Mouse (Mus musculus) limb, embryonic 15.5 days (tissue): Measurements from ENCODE around the gene Zdhhc14. TPM values are rescaled to one million over a fixed set of nuclear protein-coding genes. Genes with fewer than 3 reads are reported as not detected.
A peak's percentile ranks its signal among the peaks of the same experiment; 100 is the strongest.

Experiments
- ATAC-seq: fragments of 200-750 bp; cut with Nextera tagmentation; 2 replicates; pipeline ENCODE4 v1.8.0; 2017; ENCODE audit warnings: low read depth, moderate TSS enrichment; ENCODE audit not compliant: insufficient number of reproducible peaks, low FRiP score, low TSS enrichment
- H3K27ac ChIP-seq: fragments of 300-500 bp; sonication (generic); 2 replicates; pipeline ENCODE4 v1.5.1; 2015; ENCODE audit warnings: moderate library complexity, mild to moderate bottlenecking, inconsistent platforms
- H3K27me3 ChIP-seq: fragments of 300-500 bp; sonication (generic); 2 replicates; pipeline ENCODE4 v1.6.1; 2015; ENCODE audit warnings: inconsistent platforms
- H3K36me3 ChIP-seq: fragments of 300-500 bp; sonication (generic); 2 replicates; pipeline ENCODE4 v1.6.1; 2015; ENCODE audit warnings: inconsistent platforms
- H3K4me1 ChIP-seq: fragments of 300-500 bp; sonication (generic); 2 replicates; pipeline ENCODE4 v1.6.1; 2015; ENCODE audit warnings: inconsistent platforms
- H3K4me2 ChIP-seq: fragments of 300-500 bp; sonication (generic); 2 replicates; pipeline ENCODE4 v1.6.1; 2015; ENCODE audit warnings: mild to moderate bottlenecking, inconsistent platforms
- H3K4me3 ChIP-seq: fragments of 300-500 bp; sonication (generic); 2 replicates; pipeline ENCODE4 v1.5.1; 2015; ENCODE audit warnings: mild to moderate bottlenecking, inconsistent platforms
- H3K9ac ChIP-seq: fragments of 300-500 bp; sonication (generic); 2 replicates; pipeline ENCODE4 v1.6.1; 2015; ENCODE audit warnings: inconsistent platforms
- H3K9me3 ChIP-seq: fragments of 300-500 bp; sonication (generic); 2 replicates; pipeline ENCODE4 v1.6.1; 2016; ENCODE audit warnings: inconsistent platforms
- WGBS: fragments of 180-500 bp; shearing (Covaris S2); methylation state at CpG from one replicate; pipeline ENCODE4 v1.1.7; 2015; 5-methylcytosine and 5-hydroxymethylcytosine counted together
- polyA plus RNA-seq: library from polyadenylated mRNA; unstranded; fragments of >200 nt; fragmentation: Nextera tagmentation; extraction: Ambion mirVana; gene quantifications from 2 replicates; pipeline ENCODE4 v1.2.1, GENCODE M21; 2015

Zdhhc14 gene
- polyA plus RNA-seq, 1 experiment from 2014 or later = 5.1 TPM

DNA sequence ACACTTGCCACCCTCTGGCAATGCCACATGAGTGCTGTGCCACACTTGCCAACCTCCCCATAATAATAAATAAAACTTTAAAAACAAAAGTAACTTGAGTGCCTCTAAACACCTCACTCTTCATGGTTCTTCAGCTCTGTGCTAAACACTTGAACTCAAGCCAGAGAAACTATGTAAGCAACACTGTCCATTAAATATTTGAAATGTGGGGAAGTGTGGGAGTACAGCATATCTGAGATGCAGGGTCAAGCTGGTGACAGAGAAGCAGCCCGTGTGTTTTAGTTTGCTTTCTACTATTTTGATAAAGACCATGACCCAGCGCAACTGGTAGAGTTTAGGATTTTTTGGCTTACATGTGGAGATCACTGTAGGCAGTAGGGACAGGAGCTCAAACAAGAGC lies 100.7 kb downstream of the Zdhhc14 start:
- 84% methylated on average over 2 of the region's 2 CpGs for WGBS
- Histone ChIP-seq H3K4me3 (no peak overlapping the region), H3K36me3 (no peaks in the 10 kb centered on the region), H3K9ac (no peak overlapping the region), H3K4me1 (peaks cover 11% of the 10 kb centered on the region), H3K9me3 (no peaks in the 10 kb centered on the region), H3K27me3 (no peaks in the 10 kb centered on the region), H3K27ac (no peak overlapping the region), H3K4me2 (no peak overlapping the region)
- no peak for ATAC-seq

DNA sequence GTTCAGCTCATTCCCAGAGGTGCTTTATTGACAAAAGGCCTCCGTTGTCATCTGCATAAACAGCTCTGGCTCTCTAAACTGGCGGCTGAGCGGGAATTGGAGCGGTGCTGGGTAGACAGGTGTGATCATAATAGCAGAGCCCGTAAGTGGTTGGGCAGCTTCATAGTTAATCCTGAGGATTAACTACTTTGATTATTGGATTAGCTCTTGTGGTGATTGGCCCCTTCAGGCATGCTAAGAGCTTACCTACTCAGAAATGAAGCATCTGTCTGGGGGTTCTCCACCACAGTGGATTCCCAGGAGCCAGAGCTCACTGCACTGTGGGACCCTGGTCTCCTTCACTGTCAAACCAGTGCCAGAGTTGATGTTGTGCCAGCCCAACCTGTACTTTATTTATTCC lies 102.7 kb downstream of the Zdhhc14 start:
- Histone ChIP-seq H3K4me2 (no peak overlapping the region), H3K4me3 (no peak overlapping the region), H3K27ac (no peak overlapping the region), H3K27me3 (no peaks in the 10 kb centered on the region), H3K9ac (no peak overlapping the region), H3K4me1 (peaks cover 15% of the 10 kb centered on the region; the same call in 1 of the 2 replicates), H3K36me3 (no peaks in the 10 kb centered on the region), H3K9me3 (no peaks in the 10 kb centered on the region)
- WGBS = 54% methylated on average over 5 of the region's 5 CpGs
- no peak for ATAC-seq

DNA sequence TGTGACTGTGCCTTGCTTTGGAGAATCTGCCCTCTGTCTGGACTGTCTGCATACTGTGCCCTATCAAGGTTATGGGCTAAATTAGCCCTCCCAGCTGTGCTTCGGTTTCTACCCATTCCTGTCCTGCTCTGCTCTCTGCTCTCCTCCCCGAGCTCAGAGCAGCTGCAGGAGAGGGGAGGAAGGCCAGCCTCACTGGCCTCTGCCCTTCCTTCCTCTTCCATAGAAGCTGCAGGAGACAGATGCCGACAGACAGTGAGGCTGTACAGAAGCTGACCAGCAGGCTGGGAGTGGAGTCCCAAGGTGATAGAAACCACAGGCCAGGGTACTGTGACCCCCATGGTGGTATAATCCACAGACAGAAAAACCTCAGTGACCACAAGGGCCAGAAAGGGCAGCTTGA lies 104.1 kb downstream of the Zdhhc14 start:
- H3K36me3 ChIP-seq = no peaks in the 10 kb centered on the region
- no peak for ATAC-seq
- no peak overlapping the region for H3K4me2 ChIP-seq
- no peak overlapping the region for H3K4me3 ChIP-seq
- no peaks in the 10 kb centered on the region for H3K27me3 ChIP-seq
- 44% methylated on average over 3 of the region's 3 CpGs for WGBS
- no peak overlapping the region for H3K27ac ChIP-seq
- H3K9ac ChIP-seq = no peak overlapping the region
- H3K4me1 ChIP-seq = peaks cover 14% of the 10 kb centered on the region
- no peaks in the 10 kb centered on the region for H3K9me3 ChIP-seq

DNA sequence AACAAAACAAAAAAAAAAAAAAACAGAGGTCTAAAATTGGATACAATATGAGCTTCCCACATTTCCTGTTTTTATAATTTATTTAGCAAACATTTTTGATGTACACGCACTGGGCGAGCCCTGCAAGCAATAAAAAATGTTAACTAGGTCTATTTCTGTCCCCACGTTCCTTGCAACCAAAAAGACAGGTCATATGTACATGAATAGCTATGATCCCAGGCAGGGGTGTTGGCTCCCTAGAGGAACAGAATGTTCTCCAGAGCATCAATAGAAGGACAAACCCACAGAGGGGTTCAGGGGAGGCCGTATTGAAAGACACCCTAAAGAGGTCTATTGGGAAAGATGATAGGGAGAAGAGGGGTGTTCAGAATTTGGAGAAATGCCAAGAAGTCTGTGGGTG lies 106.6 kb downstream of the Zdhhc14 start:
- no peaks in the 10 kb centered on the region for H3K9me3 ChIP-seq
- no peak for ATAC-seq
- H3K36me3 ChIP-seq = no peaks in the 10 kb centered on the region
- no peak overlapping the region for H3K9ac ChIP-seq
- no peaks in the 10 kb centered on the region for H3K27me3 ChIP-seq
- WGBS = 30% methylated on average over 4 of the region's 4 CpGs
- no peak overlapping the region for H3K27ac ChIP-seq
- H3K4me3 ChIP-seq = no peak overlapping the region
- peaks cover 9% of the 10 kb centered on the region for H3K4me1 ChIP-seq
- H3K4me2 ChIP-seq = no peak overlapping the region

DNA sequence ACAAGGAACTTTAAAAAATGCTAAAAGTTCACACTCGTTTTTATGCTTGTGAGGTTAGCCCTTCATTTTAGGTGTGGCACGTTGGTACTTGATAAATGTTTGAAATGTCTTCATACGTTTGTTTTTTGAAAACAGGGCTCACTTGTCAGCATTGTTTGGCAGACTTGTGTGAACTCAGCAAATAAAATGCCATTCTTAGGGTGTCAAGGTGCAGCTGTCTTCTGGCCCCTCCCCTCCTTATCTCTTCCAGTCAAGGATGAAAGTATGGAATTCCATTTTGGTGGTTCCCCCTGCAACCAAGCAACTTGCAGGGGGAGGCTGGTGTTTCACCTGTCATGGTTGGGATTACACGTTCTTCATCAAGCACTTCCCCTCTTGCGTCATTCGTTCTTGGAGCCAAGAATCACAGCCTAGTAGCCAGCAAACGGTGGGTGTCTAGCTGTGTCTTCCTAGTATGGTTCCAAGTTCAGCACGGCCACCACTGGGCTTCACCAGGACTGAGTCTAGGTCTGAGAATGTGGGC lies 108.2 kb downstream of the Zdhhc14 start:
- H3K4me2 ChIP-seq = no peak overlapping the region
- 75% methylated on average over 8 of the region's 8 CpGs for WGBS
- H3K9me3 ChIP-seq = no peaks in the 10 kb centered on the region
- H3K27me3 ChIP-seq = no peaks in the 10 kb centered on the region
- H3K4me1 ChIP-seq = peaks cover 9% of the 10 kb centered on the region
- no peaks in the 10 kb centered on the region for H3K36me3 ChIP-seq
- no peak overlapping the region for H3K9ac ChIP-seq
- H3K27ac ChIP-seq = no peak overlapping the region
- no peak overlapping the region for H3K4me3 ChIP-seq
- ATAC-seq = no peak

DNA sequence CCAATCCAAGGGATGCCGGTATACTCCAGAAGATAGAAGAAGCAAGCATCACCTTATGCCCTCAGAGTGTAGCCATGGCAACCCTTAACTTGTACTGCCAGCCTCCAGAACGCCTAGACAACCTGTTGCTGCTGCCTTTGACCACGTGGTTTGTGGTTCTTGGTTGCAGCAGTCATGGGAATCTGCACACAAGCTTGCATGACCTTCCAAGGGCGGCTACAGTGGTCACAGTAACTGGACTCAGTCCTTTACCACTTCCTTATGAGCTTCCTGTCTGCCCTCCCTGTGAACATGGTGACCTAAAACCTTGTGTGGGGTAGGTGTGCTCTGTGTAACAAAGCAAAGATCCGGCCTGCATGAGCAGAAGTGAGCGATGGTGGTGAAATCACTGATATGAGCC lies 109.6 kb downstream of the Zdhhc14 start:
- Histone ChIP-seq H3K9ac (no peak overlapping the region), H3K27me3 (no peaks in the 10 kb centered on the region), H3K27ac (no peak overlapping the region), H3K36me3 (no peaks in the 10 kb centered on the region), H3K4me1 (peaks cover 12% of the 10 kb centered on the region), H3K9me3 (no peaks in the 10 kb centered on the region), H3K4me2 (no peak overlapping the region), H3K4me3 (no peak overlapping the region)
- no peak for ATAC-seq
- WGBS = 79% methylated on average over 6 of the region's 6 CpGs

DNA sequence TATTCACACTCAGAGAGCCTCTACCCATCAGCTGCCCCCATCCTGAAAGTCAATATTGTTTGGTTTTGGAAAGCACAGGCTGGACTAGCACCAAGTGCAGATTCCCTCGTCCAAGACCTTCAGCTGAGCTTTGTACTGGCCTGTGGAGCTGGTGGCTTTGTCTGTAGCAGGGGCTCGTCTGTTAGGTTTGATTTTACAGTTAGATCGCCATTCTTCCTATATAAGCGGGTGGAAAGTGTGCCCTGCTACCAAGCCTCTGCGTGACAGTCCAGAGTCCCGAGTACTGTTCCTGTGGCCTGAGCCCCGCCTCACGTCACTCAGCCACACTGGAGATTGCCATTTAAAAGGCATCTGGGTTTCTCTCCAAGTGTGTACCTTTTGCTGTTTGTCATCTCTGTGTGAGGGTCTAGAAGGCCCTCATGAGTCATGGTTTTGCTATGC lies 113.8 kb downstream of the Zdhhc14 start:
- no peaks in the 10 kb centered on the region for H3K36me3 ChIP-seq
- WGBS = 68% methylated on average over 8 of the region's 8 CpGs
- H3K9ac ChIP-seq = no peak overlapping the region
- no peak for ATAC-seq
- peak overlapping the region; percentile 33; the same call in 1 of the 2 replicates for H3K27ac ChIP-seq
- no peak overlapping the region for H3K4me2 ChIP-seq
- H3K9me3 ChIP-seq = no peaks in the 10 kb centered on the region
- no peak overlapping the region for H3K4me3 ChIP-seq
- H3K4me1 ChIP-seq = 0 out of 2 replicates have a peak, but pooled peaks cover 3% of the 10 kb centered on the region
- H3K27me3 ChIP-seq = no peaks in the 10 kb centered on the region

DNA sequence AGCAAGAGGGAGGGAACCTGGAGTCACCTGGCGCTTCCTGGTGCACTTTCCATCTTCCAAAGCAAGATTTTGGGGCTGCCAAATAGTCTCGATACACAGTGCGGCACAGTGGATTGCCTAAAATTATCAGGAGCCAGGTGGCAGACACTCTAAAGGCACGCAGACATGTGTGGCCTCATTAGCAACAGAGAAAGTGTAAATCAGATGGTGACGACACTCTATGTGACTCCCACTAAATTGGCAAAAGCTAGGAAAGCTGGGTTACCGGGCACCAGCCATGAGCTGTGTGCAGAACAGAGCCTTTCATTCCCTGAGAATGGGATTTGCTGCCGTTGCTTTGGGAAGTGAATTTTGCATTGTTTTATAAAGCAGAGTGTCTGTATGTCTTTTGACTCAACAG lies 115.0 kb downstream of the Zdhhc14 start:
- WGBS = 69% methylated on average over 7 of the region's 7 CpGs
- ATAC-seq = no peak
- no peak overlapping the region for H3K9ac ChIP-seq
- no peak overlapping the region for H3K4me3 ChIP-seq
- H3K9me3 ChIP-seq = no peaks in the 10 kb centered on the region
- no peak overlapping the region for H3K4me2 ChIP-seq
- no peaks in the 10 kb centered on the region for H3K36me3 ChIP-seq
- H3K4me1 ChIP-seq = 0 out of 2 replicates have a peak, but pooled peaks cover 3% of the 10 kb centered on the region
- no peak overlapping the region for H3K27ac ChIP-seq
- no peaks in the 10 kb centered on the region for H3K27me3 ChIP-seq

DNA sequence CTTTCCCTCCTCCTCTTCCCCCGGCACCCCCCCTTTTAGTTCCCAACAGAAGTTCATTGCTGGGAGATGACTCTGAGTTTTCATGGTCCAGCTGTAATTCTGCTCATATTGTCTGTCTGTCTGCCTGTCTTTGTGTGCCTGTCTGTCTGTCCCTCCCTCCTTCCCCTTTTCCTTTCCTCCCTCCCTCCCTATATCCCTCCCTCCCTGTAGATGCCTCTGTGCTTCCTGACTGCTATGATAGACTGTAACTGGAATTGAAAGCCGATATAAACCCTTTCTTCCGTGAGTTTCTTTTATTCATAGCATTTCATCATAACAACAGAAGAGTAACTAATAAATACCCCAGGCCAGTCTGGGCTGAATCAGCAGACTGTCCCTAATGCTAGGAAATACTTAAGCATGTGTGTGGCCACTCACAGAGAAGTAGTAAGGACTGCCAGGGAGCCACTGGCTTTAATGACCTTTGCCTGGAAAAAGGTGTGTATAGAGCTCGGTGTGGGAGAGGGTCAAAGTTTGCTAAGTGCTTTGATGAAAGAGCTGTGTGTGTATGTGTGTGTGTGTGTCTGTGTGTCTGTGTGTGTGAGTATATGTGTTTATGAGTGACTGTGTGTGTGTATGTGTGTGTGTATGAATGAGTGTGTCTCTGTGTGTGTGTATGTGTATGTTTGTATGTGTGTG lies 117.7 kb downstream of the Zdhhc14 start:
- Histone ChIP-seq H3K27me3 (no peaks in the 10 kb centered on the region), H3K36me3 (no peaks in the 10 kb centered on the region), H3K4me1 (peaks cover 7% of the 10 kb centered on the region; the same call in 1 of the 2 replicates), H3K4me3 (no peak overlapping the region), H3K9ac (no peak overlapping the region), H3K9me3 (no peaks in the 10 kb centered on the region), H3K4me2 (no peak overlapping the region), H3K27ac (no peak overlapping the region)
- WGBS = 70% methylated on average over 4 of the region's 4 CpGs
- ATAC-seq = no peak

DNA sequence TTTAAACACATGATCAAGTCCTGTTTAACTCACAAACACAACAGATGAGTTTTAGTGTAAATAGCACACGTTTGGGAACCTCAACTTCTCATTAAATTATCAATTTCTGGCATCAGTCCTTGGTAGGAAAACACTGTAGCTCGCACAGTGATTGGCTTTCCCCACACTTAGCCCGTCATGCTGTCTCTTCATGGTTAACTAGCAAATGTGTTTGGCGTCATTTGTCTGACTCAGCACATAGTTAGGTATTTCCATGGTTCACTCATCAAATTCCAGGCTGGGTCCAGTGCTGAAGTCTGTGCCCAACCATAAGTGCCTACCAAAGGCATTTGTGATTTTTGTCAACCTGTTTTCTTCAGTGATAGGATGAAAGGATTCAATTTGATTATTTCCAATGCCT lies 119.9 kb downstream of the Zdhhc14 start:
- Histone ChIP-seq H3K36me3 (no peaks in the 10 kb centered on the region), H3K9ac (no peak overlapping the region), H3K9me3 (no peaks in the 10 kb centered on the region), H3K27me3 (no peaks in the 10 kb centered on the region), H3K27ac (no peak overlapping the region), H3K4me2 (no peak overlapping the region), H3K4me1 (peaks cover 8% of the 10 kb centered on the region), H3K4me3 (no peak overlapping the region)
- no peak for ATAC-seq
- 67% methylated on average over 4 of the region's 4 CpGs for WGBS

DNA sequence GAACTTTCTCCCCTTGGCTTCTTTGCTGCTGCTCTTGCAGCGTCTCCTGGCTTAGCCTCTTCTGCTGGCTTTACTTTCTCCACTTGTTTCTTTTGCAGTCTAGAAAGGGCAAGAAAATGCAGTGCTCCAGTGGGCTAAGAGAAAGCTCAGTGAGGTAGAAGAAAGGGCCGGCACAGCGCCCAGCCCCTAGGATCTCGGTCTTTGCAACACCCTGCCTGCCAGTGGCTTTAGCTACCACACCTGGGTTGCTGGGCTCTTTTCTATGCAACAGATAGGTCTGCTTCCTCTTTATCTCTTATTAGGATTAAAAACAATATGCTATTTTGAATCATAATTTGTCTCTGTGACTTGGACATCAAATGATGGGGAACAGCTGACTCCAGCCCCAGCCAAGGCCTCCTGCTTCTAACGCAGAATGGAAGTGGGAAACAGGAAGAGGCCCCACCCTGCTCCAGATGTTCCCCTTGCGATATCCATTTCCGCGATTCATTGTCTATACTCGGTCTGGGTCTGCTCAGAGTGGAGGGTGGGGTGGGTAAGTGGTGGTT lies 122.5 kb downstream of the Zdhhc14 start:
- Histone ChIP-seq H3K9me3 (no peaks in the 10 kb centered on the region), H3K27me3 (no peaks in the 10 kb centered on the region), H3K4me2 (no peak overlapping the region), H3K27ac (peak overlapping the region; percentile 72), H3K4me3 (no peak overlapping the region), H3K4me1 (peaks cover 8% of the 10 kb centered on the region), H3K9ac (no peak overlapping the region), H3K36me3 (no peaks in the 10 kb centered on the region)
- WGBS = 55% methylated on average over 9 of the region's 9 CpGs
- peak; percentile 52; the same call in 1 of the 2 replicates for ATAC-seq
